Mouse (Mus musculus): ENCODE data around the gene Pcolce2.

DNA sequence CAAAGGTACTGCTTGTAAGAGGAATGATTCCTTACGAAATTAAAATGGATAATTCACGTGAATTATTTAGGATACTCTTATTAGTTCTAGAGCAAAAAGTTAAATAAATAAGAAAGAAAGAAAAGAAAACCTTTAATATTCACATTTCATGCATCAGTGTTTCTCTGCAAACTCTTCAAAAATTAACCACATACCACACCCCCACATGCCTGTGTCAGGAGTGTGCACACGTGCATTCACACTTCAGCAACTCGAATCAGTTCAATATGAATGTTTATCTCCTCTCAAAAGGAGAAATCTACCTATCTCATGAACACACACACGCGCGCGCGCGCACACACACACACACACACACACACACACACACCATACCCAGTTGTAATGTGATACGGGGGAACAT, 43.3 kb downstream of the Pcolce2 start:
- no peak for TF ChIP-seq HCFC1 (IDR thresholded peaks at IDR 0.05; ENCODE audit: borderline replicate concordance, insufficient read depth, low read length)
- TF ChIP-seq ZC3H11A (IDR thresholded peaks at IDR 0.05; ENCODE audit: borderline replicate concordance, low read depth, low read length) = no peak
- no peak for TF ChIP-seq ZNF384 (IDR thresholded peaks at IDR 0.05; ENCODE audit: low read depth, low read length)

Measured in ES-E14 (cell line).